In genomic region chr10:42679586-42679985, GRCm38 (mm10) we compare ENCODE assay signal across 8 mouse cellular contexts.
DNase-seq lines count a peak whose midpoint lies in the region; ATAC-seq lines count a peak whose summit lies in the region.

No protein-coding gene starts in this region.

- no peak for DNase-seq in heart, postnatal 4 days
- DNase-seq in MEL-GATA-1-ER (ENCODE audit: extremely low read depth, low read depth) = peak; percentile 51
- DNase-seq in cerebellum, postnatal 10 days = no peak
- DNase-seq in urinary bladder, postnatal 10 days (ENCODE audit: low spot score) = no peak
- no peak for DNase-seq in adrenal gland, postnatal 36 days

- 10% methylated on average over 10 of the region's 10 CpGs for WGBS in heart, embryonic 12.5 days
- WGBS in heart, embryonic 16.5 days = 12% methylated on average over 10 of the region's 10 CpGs
- WGBS in macrophage (ENCODE audit: missing documents) = 3% methylated on average over 10 of the region's 10 CpGs

- peak overlapping the region; percentile 78 for H3K9ac ChIP-seq in heart, embryonic 12.5 days
- peak overlapping the region; percentile 85 for H3K9ac ChIP-seq in heart, embryonic 16.5 days (ENCODE audit: low read length)

- H3K27ac ChIP-seq in heart, embryonic 12.5 days (ENCODE audit: poor library complexity, severe bottlenecking) = 0 out of 2 replicates have a peak overlapping the region, but pooled peaks have one; percentile 74
- no peak overlapping the region for H3K27ac ChIP-seq in heart, embryonic 16.5 days (ENCODE audit: low read length)
- peak overlapping the region; percentile 31 for H3K27ac ChIP-seq in macrophage

- ATAC-seq in heart, embryonic 12.5 days (ENCODE audit: insufficient number of reproducible peaks, low FRiP score) = no peak
- ATAC-seq in heart, embryonic 16.5 days (replicated peaks; ENCODE audit: extremely low read depth, insufficient read depth, low FRiP score) = no peak

- peaks cover 10% of the 10 kb centered on the region for H3K36me3 ChIP-seq in heart, embryonic 12.5 days
- H3K36me3 ChIP-seq in heart, embryonic 16.5 days (ENCODE audit: control insufficient read depth, insufficient read depth) = peaks cover 13% of the 10 kb centered on the region; the same call in 1 of the 2 replicates
- peaks cover 21% of the 10 kb centered on the region for H3K36me3 ChIP-seq in macrophage (ENCODE audit: inconsistent target)

- peaks cover 7% of the 10 kb centered on the region for H3K4me1 ChIP-seq in heart, embryonic 12.5 days (replicated peaks)
- peaks cover 8% of the 10 kb centered on the region for H3K4me1 ChIP-seq in heart, embryonic 16.5 days (ENCODE audit: control insufficient read depth, insufficient read depth, low read length)

- H3K27me3 ChIP-seq in heart, embryonic 12.5 days (replicated peaks) = no peaks in the 10 kb centered on the region
- H3K27me3 ChIP-seq in heart, embryonic 16.5 days (ENCODE audit: control insufficient read depth, insufficient read depth, low read length) = peaks cover 2% of the 10 kb centered on the region; the same call in 1 of the 2 replicates

- H3K4me3 ChIP-seq in heart, embryonic 12.5 days = peak overlapping the region; percentile 96
- peak overlapping the region; percentile 92 for H3K4me3 ChIP-seq in heart, embryonic 16.5 days (ENCODE audit: low read length)
- H3K4me3 ChIP-seq in macrophage (ENCODE audit: inconsistent target) = peak overlapping the region; percentile 80

- H3K9me3 ChIP-seq in heart, embryonic 12.5 days (replicated peaks) = peaks cover 3% of the 10 kb centered on the region; the same call in 1 of the 2 replicates
- no peaks in the 10 kb centered on the region for H3K9me3 ChIP-seq in heart, embryonic 16.5 days (replicated peaks; ENCODE audit: control insufficient read depth, low read length)

- H3K79me2 ChIP-seq in macrophage (ENCODE audit: inconsistent target) = peaks cover 54% of the 10 kb centered on the region

- H3K4me2 ChIP-seq in heart, embryonic 12.5 days = peak overlapping the region; percentile 86
- peak overlapping the region; percentile 70 for H3K4me2 ChIP-seq in heart, embryonic 16.5 days (ENCODE audit: low read depth, low read length)
